Mouse (Mus musculus) layer of hippocampus, adult 8-10 months (tissue): Measurements from ENCODE around the gene Trim47. TPM values are rescaled to one million over a fixed set of nuclear protein-coding genes. Genes with fewer than 3 reads are reported as not detected.

Experiments
- DNase-seq, 2 experiments: peaks; one replicate each; pipeline ENCODE4 v3.0.0; 2022; ENCODE audit warnings: low spot score in 2 of 2
- total RNA-seq, 4 experiments: library from RNA; stranded (reverse); gene quantifications; 2 replicates each; pipeline ENCODE4 v1.2.4; 2022

The Trim47 gene
- 10 to 100 TPM in 1 of 4 experiments, 1 to 10 TPM in 3; 5.0 to 13.0 (median 8.2) TPM for total RNA-seq

- no peak for DNase-seq
Observed at GRCm38 (mm10) chr11:116127156-116127980, at the start of gene Trim47. TSS of gene Trim47 (minus strand) at chr11:116127210.

GRCm38 (mm10) chr11:116176010-116176409, 49.0 kb upstream of the Trim47 start:
- no peak for DNase-seq

GRCm38 (mm10) chr11:116174775-116175448, 47.9 kb upstream of the Trim47 start:
- no peak for DNase-seq

- no peak for DNase-seq
Observed at GRCm38 (mm10) chr11:116171959-116172358, 44.9 kb upstream of the Trim47 start.

- DNase-seq = no peak
Observed at GRCm38 (mm10) chr11:116170003-116170800, 43.2 kb upstream of the Trim47 start.

- DNase-seq = no peak
Observed at GRCm38 (mm10) chr11:116169214-116169613, 42.2 kb upstream of the Trim47 start.

- DNase-seq = peak; percentile 96 to 97
Observed at GRCm38 (mm10) chr11:116167884-116168439, 41.0 kb upstream of the Trim47 start, which contains the start of gene Fbf1. TSS of gene Fbf1 (minus strand) at chr11:116168166.

GRCm38 (mm10) chr11:116167232-116167631, 40.2 kb upstream of the Trim47 start:
- DNase-seq = no peak

GRCm38 (mm10) chr11:116163002-116163401, 36.0 kb upstream of the Trim47 start:
- DNase-seq = no peak

- DNase-seq = peak; percentile 58 to 66
Observed at GRCm38 (mm10) chr11:116162146-116162545, 35.1 kb upstream of the Trim47 start.

GRCm38 (mm10) chr11:116161312-116161711, 34.3 kb upstream of the Trim47 start:
- no peak for DNase-seq

- DNase-seq = no peak
Observed at GRCm38 (mm10) chr11:116150960-116151359, 23.9 kb upstream of the Trim47 start.

- DNase-seq = no peak
Observed at GRCm38 (mm10) chr11:116149341-116149740, 22.3 kb upstream of the Trim47 start.

- peak in 1 of 2 experiments; percentile 64 for DNase-seq
Observed at GRCm38 (mm10) chr11:116148761-116149221, 21.8 kb upstream of the Trim47 start.

GRCm38 (mm10) chr11:116146294-116146985, 19.4 kb upstream of the Trim47 start:
- peak; percentile 68 for DNase-seq

GRCm38 (mm10) chr11:116145481-116146293, 18.7 kb upstream of the Trim47 start:
- no peak for DNase-seq

- DNase-seq = no peak
Observed at GRCm38 (mm10) chr11:116143468-116143867, 16.5 kb upstream of the Trim47 start.

- DNase-seq = no peak
Observed at GRCm38 (mm10) chr11:116142211-116142991, 15.4 kb upstream of the Trim47 start.
